Mouse (Mus musculus) brain, embryonic 18.5 days (tissue): ENCODE measurements at regions not wholly inside any gene's neighbourhood (a gene's known extent, or its start where the extent isn't known, plus 50 kb on each side); places are given as distances from the start of the nearest gene placed in this dataset.

Experiments used
- DNase-seq: peaks from one replicate; pipeline ENCODE4 v3.0.0-alpha.2; 2012; ENCODE audit warnings: low read depth, low spot score

DNA sequence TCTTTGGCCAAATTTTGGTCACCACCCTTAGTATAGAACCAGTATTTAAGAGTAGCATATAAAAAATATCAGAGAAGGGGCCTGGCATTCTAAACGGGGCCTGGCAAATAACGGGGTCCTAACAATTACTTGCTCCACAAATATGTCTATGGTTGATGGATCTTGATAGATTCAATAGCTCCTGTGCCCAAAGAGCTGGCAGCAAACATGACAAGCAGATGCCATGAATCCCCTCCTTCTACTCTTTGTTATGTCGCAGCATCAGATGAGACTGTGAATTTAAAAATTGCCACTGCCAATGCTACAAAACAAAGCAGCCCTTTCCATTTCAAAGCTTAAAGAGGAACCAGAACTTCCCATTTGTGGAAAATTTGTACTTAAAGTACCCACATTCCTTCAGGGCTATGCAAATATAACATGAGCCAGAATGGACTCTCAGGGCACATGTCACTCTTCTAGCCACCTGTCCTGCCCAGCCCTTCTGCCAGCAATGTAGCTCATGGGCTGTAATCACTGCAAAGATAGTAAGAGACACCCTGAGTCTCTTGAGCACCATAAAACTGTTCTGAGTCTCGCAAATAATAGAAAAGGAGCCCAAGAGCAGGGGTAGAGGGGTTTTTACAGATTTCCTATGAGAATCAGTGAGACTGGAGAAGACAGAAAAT is 342.4 kb upstream of the Kirrel3 start:
- DNase-seq, result peak; percentile 14

DNA sequence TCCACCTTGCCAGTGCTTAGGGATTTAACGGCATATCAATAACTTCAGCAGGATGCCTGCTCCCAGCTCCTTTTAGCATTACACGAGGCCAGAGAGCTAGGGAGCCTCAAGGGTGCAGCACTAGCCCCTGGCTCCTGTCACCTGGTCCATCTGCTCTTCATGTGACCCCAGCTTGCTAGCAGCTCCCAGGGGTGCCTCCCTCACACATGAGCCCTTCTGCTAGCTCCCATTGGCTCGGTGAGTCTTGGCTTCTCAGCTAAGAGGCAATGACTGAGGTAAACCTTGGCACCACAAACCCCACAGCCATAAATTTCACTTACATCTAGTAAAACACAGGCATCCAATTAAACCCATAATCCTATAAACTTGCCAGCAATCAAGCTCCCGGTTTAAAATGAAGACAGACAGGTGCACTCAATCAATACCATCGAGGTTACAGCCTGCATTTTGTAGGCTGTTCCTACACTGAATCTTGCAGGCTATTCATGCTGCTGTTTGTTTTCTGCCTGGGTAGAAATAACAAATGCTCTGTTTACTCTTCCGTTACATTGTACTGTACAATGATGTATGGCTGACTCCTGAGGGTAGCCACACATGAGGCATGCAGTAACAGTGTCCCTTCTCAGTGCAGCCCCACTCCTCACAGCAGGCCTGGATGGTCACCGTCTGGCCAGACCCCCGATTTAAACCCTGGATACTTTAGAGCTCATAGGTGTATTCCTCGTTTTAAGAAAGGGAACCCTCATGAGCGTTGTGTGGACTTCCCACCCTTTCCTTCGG is 330.3 kb upstream of the Kirrel3 start:
- no peak for DNase-seq

DNA sequence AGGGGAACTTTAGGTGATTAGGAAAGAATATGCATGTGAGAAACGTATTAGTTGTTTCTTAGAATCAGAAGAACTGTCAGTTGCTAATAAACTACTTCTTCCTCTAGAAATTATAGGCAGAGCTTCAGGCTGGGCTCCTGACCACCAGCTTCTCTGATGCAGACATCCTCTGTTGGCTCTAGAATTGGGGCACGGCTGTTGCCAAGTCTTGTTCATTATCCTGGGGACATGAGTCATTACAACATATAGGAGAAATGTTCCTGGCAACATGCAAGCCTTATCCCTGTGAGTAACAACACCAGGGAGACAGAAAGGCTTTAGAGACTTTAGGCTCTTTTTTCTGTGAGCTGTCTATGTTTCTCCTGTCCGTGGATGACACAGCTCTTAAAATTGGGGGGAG is 329.1 kb upstream of the Kirrel3 start:
- no peak for DNase-seq

DNA sequence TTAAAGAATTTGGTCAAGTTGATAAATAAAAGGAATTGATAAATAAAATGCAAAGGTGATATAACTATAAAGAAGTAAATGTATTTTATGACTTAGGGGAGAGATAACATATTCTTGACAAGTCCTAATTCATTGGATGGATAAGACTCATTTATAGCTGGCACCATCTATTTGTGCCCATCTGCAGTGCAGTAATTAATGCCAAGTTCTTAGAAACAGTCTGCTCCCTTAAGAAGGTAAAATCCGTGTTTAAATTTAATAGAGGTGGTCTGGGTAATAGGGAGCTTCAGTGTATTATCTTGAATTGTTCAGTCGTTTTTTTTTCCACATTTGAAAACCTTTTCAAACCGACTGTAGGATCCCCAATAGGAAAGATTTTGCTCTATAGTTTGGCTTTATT is 324.6 kb upstream of the Kirrel3 start:
- DNase-seq, result no peak

DNA sequence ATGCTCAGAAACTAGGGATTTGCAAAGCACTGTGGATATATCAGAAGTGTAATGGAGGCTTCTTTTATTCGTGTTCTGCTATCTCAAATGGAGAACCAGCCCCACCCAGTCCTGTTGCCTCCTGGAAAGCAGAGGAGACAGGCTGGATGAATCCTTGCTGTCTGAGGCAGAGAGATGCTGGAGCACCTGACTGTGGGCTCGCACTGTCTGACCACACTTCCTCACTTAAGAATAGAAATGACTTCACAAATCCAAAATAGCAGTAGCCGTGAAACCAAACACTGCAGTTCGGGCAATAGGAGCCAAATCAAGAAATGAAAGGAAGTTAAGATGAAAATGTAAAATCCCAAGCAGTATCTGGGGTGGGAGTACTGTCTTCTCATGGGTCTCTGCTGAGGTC is 299.4 kb upstream of the Kirrel3 start:
- no peak for DNase-seq

DNA sequence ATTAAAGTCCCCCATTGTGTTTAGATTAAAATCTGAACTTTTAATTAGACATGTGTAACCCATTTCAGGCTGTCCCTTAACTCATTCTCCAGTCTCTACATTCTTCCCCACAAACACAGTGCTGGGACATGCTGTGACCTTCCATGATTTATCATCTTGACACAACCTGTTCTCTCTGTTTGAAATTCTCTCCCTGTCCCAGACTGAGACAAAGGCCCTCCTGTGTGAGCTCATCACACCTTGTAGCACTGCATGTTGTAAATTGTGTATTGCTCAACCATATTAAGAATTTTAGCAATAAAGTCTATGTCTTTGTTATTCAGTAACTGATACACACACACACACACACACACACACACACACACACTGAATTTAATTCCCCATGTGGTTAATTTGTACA is 293.2 kb upstream of the Kirrel3 start:
- DNase-seq, result no peak

DNA sequence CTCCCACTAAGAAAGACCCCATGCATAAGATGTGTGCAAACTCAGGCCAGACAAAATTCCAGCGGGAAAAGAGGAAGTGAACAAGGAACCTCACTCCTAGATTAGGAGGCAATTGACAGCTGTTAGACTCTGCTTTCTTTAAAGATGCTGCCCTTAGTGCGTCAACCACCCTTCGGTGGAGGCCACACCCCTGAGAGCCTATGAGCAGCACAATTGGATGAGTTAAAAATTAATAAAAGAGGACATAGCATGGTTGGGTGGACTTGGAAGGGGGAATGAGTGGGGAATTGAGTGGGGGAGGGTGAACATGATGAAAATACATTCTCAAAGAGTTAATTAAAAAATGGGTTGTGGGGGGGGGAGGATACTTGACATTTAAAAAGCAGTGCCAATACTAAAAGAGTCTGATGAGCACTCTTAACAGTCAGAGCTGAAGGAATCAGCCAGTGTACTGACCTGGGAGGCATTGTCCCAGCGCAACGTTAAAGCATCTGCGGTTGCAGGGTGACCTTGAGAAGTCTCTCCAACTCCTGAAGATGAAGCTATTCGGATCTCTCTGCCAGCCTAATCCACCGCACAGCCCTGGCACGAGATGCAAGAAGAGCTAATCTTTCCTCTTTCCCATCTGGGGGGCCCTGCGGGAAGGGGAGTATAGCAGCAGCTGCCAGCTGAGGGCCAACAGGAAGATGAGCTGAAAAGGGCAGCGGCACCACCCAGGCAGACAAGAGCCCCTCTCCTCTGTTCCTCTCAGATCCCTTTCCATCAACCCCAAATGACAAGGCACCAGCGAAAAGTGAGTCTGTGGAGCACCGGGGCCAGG is 283.4 kb upstream of the Kirrel3 start:
- DNase-seq, result no peak

DNA sequence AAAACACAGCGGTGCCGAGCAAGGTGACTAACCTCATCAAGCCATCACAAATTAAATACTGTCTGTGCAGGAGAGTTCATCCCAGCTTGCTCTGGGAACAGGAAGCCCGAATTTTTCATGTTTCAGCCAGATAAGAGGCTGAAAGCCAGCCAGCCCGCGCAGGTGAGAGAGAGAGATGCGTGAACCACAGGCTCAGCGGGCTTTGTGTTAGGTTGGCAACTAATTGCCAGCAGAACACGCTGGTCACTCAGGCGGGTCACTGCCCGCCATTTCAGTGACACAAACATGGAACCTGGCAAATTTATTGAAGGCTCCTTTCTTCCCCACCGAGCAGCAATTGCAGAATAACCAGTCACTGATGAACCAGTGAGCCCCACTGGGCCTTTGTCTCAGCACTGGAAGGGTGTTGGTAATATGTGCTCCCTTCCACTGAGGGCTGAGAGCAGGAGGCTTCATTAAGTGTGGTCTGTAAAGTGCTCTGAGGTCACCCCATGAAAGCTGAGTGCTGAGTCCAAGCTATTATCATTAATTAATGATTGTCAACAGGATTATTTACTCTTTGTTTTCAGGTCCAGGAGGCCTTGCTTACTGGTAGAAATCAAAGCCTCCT is 282.6 kb upstream of the Kirrel3 start:
- no peak for DNase-seq

DNA sequence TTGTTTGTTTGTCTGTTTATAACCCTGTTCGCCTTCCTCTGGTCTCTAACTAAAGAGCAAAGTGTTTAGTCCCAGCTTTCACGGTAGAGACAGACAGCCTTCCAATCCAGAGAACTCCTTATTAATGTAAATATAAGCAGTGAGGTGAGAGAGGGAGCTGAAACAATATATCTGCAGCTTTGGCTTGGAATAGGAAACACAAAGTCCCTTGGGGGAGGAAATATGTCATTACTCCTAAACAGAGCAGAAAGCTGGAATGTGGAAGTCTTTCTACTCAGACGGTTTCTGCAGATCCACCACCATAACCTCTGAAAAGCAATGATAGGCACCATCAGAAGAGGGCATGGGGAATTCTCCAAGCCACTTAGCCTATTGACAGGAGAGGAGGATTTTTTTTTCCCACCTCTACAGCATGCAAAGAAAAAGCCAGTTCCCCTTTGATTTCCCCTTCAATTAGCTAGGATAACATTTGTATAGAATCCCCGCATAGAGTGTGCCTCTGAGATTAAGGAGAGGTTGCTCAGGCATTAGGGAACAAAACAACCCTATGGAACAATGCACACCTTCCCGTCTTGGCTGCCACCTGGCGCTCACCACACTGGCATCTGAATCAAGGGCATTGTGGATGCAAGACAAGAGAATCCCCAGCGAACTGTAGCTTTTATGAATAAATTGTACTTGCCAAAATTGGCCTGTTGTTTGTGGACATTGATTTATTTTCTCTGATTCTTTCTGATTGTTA is 281.9 kb upstream of the Kirrel3 start:
- no peak for DNase-seq

DNA sequence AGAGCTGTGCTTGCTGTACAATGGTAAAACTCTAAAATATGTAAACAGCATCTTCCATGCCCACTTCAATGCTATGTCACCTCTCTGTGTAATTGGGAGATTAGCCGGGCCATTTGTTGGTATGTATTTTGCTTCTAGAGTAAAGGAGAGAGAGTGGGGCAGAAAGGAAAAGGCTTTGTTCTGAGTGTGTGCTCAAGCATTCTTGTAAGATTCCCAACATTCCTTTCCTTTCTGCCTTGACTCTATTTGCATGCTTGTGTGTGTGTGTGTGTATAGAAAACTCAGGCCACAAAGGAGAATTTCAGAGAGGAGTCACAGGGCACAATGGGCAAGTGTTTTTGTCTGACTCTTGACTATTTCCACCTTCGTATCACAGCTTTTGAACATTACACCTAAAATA is 281.2 kb upstream of the Kirrel3 start:
- DNase-seq, result no peak

DNA sequence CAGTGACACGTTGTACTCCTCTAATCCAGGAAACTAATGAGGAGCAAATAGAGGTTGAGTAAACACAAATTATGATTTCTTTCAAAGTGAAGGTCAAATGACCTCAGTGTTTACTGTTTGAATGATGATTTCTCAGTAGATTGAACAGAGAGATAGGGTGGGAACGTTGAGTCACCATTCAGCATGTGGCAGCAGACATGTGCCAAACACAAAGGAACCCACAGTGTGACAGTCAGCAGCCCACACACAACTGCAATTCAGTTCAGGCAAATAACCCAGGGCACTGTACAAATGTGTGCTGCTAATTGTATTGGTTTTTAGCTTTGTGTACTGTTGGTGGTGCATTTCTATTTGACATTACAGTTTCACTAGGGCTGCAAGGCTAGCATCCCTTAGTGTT is 254.1 kb upstream of the Kirrel3 start:
- no peak for DNase-seq

DNA sequence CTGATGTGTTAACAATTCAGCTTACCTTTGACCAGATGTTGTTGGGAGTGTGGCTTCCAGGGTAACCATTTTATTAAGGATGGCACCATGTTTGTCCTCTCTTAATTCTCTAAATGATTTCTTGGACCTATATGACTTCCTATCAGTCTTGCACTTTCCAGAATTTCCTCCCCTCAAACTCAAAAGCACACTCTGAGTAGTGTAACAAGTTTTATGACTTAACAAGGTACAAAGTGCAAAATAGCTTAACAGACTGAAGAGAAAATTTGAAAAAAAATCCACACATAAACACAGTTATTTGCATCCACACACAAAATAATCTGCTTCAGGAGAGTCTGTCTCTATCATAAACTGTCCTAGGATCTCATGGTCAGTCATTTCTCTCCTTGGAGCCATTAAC is 251.0 kb upstream of the Kirrel3 start:
- no peak for DNase-seq

DNA sequence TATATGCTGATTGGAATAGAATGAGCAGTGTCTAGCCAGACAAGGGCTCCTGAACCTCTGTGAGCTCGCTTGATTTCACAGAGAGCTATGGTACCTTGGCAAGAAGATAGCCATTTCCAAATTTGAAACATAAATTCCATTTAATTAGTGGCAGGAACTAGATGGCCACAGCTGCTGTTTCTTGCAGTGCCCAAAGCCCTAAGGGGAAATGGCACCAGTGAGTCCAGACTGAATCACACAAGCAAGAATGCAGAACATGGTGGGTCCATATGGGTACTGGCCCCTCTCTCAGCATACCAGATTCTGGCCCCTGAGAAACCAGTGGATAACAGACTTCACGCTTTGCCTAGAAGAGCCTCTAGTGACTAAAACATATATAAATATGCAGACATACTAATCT is 246.2 kb upstream of the Kirrel3 start:
- DNase-seq, result no peak

DNA sequence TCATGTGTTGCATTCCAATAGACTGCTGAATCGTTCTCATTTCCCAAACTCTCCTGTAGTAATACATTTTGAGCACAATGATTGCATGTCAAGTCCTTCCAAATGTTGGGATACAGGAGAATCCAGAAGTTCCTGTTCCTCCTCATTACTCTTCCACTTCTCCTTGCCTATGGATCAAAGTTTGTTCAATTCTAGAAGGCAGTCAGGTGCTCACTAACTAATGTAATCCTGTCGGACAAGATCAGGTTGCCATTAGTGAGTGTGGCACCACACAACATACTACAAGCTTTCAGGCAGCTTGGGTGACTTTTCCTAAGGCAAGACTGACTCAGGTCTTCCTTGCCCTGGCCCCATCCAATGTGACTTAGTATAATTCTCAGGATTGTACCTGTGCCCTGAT is 242.0 kb upstream of the Kirrel3 start:
- DNase-seq, result no peak

DNA sequence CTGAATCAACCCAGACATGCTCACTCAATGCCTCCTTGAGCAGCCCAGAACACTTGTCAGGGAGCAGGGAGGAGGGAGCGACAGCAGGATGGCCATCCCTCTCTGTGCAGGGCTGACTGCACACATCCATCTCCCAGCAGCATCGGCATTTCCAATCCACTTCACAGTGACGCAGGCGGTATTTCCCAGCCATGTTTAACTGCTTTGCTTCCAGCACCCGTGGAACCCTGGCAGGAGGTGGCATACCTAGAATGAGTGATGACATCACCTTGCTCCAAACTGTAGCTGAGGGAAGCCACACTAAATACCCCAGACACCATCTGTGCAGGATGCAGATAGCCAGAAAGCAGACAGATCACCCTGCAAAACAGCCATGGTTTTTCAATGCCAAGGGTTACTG is 241.1 kb upstream of the Kirrel3 start:
- no peak for DNase-seq

DNA sequence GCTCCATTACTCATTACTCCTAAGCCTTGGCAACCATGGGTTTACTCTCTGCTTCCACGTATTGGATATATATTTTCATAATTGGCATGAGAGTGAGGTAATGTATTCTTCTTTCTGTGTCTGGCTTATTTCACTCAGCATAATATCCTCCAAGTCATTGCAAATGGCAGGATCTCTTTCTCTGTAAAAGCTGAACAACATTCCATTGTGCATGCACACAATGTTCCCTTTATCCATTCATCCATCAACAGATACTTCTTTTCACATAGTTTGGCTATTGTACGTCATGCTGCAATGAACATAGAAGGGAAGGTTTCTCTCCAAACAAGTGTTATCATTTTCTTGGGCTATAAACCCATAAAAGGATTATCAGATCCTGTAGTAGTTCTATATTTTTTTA is 232.9 kb upstream of the Kirrel3 start:
- no peak for DNase-seq

DNA sequence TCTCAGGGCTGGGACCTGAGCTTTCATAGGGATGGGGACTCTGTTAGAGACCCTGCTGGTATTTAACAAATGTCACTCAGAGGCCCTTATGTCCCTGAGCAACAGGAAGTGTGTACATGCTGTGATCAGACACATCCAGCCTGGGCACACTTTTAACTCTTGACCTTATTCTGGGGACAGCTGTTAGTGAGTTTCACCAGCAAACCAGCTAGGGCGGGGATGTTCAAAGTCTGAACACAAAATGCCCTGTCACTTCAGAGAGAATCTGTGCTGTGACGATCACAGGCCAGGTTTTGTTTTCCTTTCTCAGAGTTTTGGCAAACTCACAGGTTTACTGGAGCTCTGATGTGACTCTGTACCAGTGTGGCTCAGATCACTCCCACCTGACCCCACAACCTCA is 227.2 kb upstream of the Kirrel3 start:
- DNase-seq, result no peak

DNA sequence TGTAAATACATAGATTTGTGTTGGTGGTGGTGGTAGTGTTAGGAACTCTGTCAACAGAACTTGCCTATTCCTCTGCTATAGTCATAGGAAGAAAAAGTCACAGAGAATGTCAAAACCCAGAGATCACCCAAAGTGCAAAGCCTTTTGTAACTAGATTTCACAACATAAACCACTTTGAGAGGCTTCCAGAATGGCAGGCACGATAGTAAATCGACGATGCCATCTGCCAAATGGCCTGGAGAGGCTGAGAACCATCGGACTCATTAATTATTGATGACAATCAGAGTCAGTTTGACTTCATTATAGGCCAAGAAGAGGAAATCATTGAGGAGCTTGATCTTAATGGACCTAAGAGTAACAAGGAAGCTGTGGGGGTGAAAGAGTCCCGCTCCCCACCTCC is 207.6 kb upstream of the Kirrel3 start:
- no peak for DNase-seq

DNA sequence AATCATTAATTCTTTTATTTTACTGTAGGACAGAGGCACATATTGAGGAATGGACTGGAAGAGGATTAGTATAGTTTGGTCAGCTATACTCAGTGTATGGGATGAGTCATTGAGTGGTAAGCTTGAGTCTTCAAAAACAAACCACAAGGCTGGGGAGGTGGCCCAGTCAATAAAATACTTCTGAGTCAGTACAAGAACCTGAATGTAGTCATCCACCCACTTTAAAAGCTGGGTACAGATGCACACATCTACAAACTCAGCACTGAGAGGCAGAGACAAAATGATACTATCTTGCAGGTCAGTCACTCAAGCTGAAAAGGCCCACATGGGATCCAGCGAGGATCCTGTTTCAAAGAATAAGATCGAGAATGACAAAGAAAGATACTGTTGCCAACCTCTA is 206.3 kb upstream of the Kirrel3 start:
- no peak for DNase-seq

DNA sequence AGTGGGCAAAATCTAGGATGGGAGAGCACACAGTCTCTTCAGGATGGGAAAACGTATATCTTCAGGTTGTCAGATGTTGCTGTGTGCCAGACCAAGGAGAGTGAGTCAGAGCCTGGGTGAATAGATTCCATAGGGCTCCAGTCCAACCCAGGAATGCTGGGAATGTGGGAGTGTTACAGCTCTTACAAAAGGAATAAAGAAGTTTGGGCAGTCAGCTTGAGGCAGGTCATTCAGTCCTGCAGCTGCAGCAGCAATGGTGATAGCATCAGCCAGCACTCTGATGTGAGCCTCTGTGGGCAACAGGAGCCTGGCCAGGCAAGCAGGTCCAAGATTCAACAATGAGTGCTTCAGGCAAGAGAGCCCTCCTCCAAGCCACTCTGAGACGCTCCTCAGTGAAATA is 205.8 kb upstream of the Kirrel3 start:
- DNase-seq, result no peak
